Mouse (Mus musculus) granulocyte monocyte progenitor cell, adult 5-6 weeks (primary cell): Measurements from ENCODE around the gene Map3k11. TPM values are rescaled to one million over a fixed set of nuclear protein-coding genes. Genes with fewer than 3 reads are reported as not detected.
A peak's percentile ranks its signal among the peaks of the same experiment; 100 is the strongest.

ENCODE experiments used
- ATAC-seq: replicated peaks from 2 replicates; pipeline ENCODE4 v1.8.0; 2016; ENCODE audit warnings: mild to moderate bottlenecking, moderate TSS enrichment, inconsistent platforms; ENCODE audit not compliant: poor library complexity, severe bottlenecking
- total RNA-seq, 2 experiments: library from RNA; stranded (forward) in 1 of 2; stranded (reverse) in 1 of 2; fragments of 200-712, 200-1000 nt in 1 of 2; fragments of >200 nt in 1 of 2; fragmentation: Nextera tagmentation in 1 of 2; gene quantifications; 2 replicates each; pipeline ENCODE4 v1.2.3; 2014 to 2017

Map3k11 gene
- total RNA-seq, 2 experiments from 2014 or later: 21.9 to 23.0 TPM

DNA sequence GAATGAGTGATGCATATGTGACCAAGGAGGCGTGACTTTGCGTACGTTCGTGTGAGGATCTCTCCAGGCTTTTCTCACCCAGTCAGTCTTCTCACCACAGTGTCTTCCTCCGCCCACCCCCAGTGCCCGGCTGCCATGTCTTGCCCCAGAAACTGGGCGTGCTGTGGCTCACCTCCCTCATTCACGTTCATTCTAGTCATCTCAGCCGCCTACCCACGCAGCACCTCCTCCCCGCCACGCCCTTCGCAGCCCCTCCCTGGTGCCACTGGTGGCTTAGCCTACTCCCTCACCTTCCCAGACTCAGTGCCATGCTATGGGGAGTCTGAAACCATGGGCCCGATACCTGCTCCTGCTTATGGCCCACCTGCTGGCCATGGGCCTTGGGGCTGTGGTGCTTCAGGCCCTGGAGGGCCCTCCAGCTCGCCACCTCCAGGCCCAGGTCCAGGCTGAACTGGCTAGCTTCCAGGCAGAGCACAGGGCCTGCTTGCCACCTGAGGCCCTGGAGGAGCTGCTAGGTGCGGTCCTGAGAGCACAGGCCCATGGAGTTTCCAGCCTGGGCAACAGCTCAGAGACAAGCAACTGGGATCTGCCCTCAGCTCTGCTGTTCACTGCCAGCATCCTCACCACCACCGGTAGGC lies 15.7 kb downstream of the Map3k11 start, which contains the start of gene Kcnk7:
Gene Kcnk7 (plus strand): TSS at position 205 of the 638 bp plus-strand sequence.
- no peak for ATAC-seq

DNA sequence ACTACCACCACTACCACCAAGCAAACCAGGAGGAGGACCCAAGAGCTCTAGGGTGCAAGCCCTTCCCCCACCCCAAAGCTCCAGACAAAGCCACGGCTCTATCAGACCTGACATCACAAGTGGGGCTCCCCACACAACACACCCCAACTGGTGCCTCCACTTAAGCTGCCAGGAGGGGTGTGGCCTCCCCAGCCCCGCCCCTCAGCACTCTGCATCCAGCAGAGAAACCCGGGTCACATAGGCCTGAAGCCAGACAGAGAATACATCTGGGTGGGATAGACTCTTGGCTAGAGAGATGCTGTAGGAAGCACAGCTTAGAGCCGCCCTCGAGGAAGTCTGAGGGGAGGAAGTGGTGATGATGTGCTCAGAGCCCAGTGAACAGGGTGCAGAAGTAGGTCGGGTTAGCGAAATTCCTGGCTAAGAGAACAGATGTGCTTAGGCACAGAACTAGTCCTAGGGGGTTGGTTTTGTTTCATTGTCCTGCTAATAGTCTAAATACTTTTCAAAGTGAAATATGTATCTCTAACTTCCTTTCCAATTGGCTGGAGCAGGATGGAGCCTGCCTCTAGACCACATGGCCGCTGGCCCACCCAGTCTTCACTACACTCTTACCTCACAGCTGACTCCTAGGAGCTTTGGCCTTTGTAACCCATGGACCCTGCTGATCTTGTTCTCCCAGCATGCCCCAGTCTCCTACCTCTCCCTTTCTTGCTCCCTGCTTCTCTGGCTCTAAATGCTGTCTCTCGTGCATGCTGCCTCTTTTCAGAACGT lies 16.4 kb downstream of the Map3k11 start:
- peak; percentile 54 for ATAC-seq

DNA sequence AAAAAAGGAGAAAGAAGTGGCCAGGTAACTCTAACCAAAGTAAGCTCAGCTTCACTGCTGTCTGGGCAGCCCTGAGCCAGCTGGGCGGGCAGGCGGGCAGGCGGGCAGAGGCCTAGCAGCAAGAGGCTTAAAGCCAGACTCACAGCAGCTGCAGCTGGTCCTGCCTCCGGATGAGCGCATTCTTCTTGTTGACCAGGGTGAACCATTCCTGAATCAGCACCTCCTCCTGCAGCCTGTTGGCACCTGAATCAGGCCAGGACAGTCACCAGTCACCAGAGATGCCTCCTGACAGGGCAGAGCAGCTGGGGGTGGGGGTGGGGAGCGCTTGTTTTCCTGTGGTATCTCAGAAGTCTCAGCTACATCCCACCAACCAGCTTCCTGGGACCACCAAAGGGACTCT lies 21.5 kb downstream of the Map3k11 start:
- ATAC-seq: no peak

DNA sequence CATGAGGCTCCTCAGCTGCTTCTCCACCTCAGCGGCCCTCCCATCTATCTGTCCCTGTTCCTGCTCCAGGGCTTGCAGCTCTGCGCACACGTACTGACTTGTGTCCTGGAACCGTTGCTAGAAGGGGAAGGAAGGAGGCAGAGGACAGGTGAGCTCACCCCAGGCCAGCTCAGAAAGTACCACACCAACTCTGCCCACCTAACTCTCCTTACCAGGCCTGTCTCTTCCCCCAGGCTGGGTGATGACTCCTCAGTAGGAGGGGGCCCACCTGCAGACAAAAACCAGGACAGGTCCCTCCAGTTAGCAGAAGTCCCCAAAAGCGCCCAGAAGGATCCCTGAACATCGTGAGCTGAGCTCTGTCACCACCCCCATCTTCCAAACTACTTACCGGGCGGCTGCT lies 22.0 kb downstream of the Map3k11 start:
- ATAC-seq: no peak

DNA sequence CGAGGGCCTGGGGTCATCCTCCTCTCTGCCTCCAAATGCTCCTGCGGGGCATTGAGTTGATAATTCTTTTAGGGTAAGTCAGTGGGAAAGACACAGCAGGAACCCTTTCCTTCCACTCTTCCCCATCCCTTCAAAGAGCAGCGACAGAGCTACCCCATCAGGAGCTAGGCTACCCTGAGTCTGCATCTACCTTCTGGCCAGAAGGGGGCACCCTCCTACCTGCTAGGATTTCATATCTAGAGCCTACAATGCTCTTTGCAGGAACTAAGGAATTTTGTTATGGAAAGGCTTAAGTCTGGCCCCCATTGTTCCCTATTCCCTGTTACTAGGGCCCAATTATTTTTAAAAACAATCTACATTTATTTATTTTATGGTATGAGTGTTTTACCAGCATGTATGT lies 22.7 kb downstream of the Map3k11 start:
- no peak for ATAC-seq

DNA sequence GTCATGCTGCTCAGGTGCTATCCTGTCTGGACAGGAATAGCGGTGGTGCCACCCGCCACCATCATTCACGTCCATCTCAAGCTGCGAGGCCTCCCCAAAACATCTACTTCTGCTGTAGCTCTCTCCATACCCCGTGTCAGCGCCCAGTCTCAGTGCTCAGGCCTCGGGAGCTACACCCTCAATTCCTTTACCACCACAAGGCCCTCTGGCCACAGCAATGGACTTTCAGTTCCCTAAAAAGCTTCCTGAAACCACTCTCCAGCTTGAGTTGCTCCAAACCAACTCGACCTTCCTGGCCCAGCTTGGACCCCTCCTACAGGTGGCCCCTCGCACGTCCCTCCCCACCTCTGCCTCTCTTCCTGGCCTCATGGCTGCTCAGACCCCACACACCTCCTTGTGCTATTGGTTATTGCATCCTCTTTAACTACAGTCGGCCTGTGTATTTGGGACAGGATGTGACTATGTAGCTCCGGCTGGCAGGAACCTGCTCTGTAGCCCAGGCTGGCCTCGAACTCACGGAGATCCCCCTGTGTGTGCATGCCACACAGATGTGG lies 23.4 kb downstream of the Map3k11 start:
- ATAC-seq: peak; percentile 80

DNA sequence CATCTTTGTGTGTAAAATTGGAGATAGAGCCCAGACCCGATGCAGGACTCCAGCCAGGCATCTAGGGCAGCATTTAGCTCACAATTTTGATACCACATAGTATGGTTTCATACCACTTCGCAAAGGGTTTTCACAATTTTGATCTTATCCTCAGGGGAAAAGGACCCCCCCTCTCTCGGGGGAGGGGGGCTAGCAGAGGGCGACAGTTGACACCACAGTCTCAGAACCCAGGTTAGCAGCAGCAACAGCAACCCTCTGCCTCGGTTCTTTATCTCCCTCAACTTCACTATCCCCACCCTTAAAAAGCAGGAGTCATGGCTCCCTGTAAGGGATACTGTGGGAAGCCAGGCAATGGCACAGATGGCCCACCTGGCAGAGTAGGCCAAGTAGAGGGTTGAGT lies 24.7 kb downstream of the Map3k11 start:
- ATAC-seq: no peak

DNA sequence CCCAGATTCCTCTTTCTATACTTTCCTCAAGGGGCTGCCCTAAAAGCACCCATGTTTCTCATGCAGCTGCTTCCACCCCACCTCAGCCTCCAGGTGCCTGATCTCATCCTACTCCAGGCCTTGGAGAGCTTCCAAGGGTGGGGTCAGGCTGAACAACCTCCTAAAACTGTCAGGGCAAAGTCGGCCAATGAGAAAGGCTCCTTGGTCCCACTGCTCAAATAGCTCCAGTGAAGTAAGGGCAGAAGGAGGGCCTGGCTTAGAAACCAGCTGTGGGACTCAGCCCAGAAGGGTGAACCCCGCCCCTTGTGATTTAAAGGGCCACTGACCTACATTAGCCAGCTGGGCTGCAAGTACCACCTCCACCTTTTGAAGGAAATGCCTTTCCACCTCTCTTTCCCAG lies 25.2 kb downstream of the Map3k11 start:
- ATAC-seq: peak; percentile 16; the same call in 1 of the 2 replicates

DNA sequence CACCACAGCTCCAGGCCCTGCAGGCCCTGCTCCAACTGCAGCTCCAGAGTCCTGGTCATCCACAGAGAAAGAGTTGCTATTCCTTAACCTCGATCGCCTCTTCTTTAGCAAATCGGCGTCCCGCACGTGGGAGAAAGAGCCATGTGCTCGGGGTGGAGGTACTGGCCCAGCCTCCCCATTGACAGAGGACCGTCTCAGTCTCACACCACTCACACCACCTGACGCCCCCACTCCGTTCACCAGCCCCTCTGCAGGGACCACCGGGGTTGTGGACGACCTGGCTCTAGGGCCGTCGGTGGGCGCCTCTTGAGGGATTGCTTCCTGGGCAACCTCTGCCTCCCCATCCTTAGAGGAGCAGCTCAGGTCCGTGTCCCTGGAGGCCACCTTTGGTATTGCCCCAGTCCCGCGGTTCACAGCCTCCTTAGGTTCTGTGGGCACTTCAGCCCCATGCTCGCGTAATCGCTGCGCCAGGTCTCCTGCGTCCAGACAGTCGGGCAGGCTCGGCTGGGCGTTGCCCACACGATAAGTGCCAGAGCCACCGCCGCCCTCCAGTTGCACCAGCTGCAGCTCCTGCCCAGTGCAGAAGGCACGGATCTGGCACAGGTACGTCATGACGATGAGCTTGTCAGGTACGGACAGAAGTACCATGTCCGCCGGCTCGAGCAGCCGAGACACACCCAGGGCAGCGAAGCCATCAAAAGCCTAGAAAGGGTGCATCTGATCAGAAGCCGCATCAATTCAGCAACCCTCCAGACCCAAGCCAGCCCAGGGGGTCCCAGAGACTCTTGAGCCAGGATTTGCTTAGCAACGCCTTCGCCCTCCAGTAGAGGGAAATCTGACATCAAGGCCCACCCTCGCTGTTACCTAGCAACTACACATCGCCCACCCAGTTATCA lies 27.5 kb downstream of the Map3k11 start:
- no peak for ATAC-seq

DNA sequence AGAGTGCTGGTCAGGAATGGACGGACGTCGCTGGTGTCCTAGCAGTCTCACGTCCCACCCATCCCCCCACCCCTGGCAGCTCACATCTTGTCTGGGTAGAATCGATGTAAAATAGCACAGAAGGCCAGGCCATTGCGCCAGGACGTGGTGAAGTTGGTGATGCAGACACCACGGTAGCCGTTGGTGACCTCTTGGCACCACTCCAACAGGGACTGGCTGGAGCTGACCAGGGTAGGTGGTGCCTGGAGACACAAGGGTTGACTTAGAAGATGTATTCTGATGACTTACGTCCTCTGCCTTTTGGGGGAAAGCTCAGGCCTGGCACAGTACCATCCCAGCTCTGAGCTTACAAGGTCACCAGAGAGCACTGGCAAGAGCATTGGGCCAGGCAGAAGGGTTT lies 28.4 kb downstream of the Map3k11 start:
- no peak for ATAC-seq

DNA sequence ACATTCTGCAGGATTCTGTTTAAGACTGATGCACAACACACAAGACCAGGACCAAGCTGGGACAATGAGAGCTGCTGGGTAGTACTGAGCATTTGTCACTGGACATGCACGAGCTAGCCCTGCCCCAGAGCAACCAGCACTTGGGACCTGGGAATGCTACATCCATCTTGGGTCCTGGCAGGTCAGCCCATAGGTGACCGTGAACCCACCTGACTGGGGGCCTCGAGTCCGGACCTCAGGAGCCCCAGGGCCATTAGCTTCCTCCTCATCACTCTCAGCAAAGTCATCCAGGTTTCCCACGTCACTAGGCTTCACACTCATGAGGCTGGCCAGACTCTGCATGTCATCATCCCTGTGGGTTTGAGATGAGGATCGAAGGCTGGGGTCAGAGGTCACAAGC lies 32.7 kb downstream of the Map3k11 start:
- no peak for ATAC-seq

DNA sequence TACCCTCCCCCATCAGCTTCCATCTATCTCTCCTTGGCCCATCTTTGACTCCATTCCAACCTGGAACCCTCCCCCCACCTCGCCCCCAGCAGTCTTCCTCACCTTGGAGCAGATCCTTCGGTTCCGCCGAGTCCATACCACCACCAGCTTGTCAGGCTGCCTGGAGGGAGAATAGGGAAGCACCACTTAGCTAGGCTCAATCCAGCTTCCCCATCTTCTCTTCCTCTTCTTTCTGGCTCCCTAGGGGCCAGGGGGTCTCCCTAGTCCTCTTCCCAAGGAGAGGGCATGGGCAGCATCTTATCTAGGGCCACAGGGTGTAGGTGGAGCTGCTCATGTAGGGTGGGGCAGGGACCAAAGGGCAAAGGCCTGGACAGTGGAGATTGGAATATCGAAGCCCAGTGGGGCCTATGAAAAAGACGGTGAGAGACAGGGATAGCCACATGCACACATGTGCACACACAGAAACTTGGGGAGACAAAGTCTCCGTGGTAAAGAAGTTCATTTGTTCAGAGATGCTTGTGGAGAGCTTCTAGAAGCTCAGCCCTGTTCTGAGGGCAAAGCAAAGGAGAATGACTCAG lies 34.4 kb downstream of the Map3k11 start:
- ATAC-seq: no peak

DNA sequence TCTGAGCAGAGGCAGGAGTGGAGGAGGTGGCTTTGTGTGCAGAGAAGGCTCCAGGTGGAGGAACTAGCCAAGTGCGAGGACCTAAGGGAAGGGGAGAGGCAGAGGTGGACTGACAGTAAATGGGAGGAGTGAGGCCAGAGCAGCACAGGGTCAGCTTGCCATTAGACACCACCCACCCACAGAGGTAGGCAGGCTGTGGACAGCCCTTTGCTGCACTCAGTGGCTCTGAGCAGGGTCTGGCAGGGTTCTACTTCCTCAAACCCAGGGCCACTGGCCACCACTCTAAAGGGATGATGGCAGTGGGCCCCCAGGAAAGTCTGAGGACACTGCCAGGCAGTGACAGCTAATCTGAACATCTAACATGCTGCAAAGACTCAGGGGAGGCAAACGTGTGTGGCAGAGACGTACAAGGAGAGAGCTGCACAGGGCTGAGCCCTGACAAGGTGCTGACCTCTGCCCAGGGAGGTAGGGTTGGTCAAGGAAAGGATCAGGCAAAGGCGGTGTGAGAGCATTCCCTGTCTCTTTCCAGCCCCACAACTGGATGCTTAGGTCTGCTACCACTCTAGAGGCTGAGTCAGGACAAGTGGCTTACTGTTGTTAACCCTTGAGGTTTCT lies 35.5 kb downstream of the Map3k11 start:
- no peak for ATAC-seq

DNA sequence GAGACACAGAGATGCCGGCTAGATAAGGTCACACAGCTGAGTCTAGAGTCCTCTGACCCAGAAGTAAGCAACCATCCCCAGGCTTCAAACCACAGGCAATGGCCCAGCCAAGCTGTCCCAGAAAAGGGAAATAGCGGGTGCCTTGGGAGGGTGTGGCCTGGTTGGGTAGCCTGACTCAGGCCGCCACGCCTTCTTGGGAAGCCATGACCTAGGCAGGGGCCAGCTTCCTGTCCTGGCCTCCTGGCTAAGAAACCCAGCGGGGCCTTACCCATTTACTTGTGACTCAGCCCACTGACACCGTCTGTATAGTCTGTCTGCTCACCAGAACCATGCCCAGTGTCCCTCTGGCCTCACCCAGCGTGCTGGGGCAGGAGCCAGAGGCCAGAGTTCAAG lies 36.0 kb downstream of the Map3k11 start:
- peak; percentile 70 for ATAC-seq

DNA sequence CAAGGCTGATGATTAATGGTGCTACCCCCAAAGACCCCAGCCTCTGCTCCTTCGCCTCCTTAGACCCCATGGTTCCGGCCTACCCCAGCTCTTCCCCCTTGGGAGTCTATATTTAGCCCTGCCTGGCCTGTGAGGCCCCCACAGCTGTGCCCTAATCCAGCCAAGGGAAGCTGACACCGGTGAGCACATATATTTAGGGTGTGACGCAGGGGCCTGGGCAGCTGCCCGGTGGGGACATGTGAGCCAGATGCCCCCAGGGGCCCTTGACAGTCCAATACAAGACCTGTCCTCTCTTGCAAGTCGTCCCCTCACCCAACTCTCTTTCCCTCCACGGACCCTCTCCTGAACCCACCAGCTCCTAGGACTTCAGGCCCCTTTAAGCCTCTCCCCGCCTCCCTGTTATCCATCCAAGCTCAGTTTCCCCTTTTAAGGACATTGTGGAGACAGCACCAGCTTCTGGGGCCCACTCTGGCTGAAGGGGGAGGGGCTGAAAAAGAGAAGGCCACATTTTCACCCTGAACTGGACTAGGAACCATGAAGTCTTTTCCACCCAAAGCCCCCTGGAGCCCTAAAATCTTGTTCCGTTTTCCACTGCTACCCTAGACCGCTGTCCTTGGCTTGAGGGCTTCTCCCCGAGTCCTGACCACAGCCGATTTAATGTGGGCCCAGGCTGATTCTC lies 36.6 kb downstream of the Map3k11 start:
- ATAC-seq: peak; percentile 12; the same call in 1 of the 2 replicates

DNA sequence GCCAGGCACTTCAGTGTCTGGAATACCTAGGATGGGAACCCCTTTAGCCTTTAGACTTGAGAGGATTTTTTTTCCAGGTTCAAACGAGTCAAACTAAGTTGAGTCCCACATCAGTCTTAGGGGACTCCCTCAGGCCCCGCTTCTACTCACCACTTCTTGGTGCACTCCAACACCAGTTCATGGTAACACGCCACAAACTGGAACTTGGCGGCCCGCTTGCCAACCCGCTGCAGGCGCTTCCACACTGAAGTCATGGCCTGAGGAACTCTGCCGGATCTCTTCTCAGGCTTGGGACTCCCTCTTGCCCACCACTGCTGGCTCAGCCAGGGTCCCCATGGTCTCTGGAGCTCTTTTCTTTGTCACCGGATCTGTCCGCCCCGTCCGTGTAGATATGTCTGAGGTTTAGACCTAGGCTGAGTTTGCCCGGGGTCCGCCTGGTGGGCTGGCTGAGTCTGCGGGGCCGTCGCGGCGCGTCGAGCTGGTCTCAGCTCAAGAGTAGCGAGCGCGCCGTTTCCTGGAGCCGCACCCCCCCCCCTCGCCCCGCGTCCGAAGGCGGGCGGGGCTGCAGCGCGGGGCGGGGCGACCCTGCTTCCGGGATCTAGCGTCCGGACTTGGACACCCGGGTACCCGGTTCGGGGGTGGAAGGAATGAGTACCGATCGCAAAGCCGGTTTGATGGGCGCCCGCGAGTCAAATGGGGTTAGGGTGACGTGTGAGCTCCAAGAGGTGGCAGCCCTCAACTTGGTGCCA lies 37.4 kb downstream of the Map3k11 start, which contains the start of gene Ehbp1l1:
Gene Ehbp1l1 (minus strand): TSS at position 551 of the 749 bp plus-strand sequence.
- ATAC-seq: peak; percentile 6

DNA sequence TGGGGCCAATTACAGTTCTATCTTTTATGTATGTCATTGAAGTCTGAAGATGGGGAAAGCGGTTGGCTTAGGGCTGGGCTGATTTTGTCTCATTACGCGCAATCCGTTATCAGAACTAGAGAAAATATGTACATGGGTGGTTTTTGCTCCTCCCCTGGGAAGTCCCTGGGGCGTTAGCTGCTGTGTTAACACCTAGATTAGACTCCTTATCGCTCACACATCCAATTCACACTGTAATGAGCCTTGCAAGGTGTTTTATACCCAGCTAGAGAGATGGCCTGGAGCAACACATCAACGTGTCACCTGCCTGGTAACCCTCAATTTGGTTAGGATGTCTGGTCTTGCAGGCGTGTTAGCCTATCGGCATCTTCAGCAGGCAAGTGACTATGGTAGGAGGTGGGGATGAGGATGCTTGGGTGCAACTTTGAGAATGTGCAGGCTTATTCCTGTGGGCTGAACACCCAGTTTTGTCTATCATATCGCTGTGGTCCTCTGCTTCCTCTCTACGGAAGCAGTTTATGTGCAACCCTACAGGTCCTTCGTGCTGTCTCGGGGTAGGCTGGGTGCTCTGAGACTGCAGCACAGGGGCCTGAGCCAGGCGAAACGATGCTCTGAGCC lies 38.5 kb downstream of the Map3k11 start:
- ATAC-seq: no peak

DNA sequence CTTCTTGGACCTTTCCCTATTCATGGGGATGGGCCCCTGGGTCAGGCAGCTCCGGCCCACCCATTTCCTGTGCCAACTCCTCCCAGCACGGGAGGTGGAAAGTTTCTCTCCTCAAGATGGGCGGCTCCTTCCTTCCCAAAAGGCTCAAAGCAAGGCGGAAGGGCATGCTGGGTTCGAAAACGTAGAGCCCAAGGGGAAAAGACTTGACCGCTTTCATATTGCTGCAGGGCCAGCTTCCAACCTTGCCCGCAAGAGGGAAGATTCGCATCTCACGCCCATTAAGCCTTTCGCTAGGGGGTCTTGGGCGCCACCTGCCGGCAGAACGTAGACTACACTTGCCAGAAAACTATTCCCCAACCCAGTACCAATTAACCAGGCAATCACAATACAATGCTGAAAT lies 39.2 kb downstream of the Map3k11 start:
- ATAC-seq: peak; percentile 10
